In genomic region chr16:22880900-22881299, GRCm38 (mm10) we compare ENCODE assay signal across 13 mouse cellular contexts. TPM values are rescaled to one million over a fixed set of nuclear protein-coding genes. Genes with fewer than 3 reads are reported as not detected.
DNase-seq lines count a peak whose midpoint lies in the region; ATAC-seq lines count a peak whose summit lies in the region.
"Had no signal": no experiment of that assay in that cellular context is flagged by ENCODE, and none has a peak within 500 bp of the region (broad histone marks: within the 10 kb centered on the region; RNA-seq: fewer than 3 reads in every experiment).

No protein-coding gene starts in this region.

- ATAC-seq in kidney, embryonic 15.5 days (replicated peaks; ENCODE audit: low FRiP score): 0 out of 2 replicates have a peak, but pooled peaks have one; percentile 22
- peak; percentile 59 for ATAC-seq in embryonic facial prominence, embryonic 12.5 days (ENCODE audit: insufficient number of reproducible peaks, insufficient read depth, low FRiP score, low TSS enrichment)
- no peak for ATAC-seq in liver, embryonic 15.5 days (ENCODE audit: insufficient read depth)
- ATAC-seq in megakaryocyte-erythroid progenitor cell, adult 5-6 weeks (replicated peaks; ENCODE audit: low FRiP score, low TSS enrichment, poor library complexity, severe bottlenecking): no peak

- no peak for DNase-seq in kidney, adult 8-10 months
- peak; percentile 82 for DNase-seq in adipocyte (ENCODE audit: low spot score)
- no peak for DNase-seq in gastrocnemius, postnatal 36 days

- H3K9ac ChIP-seq in kidney, embryonic 15.5 days: no peak overlapping the region
- no peak overlapping the region for H3K9ac ChIP-seq in embryonic facial prominence, embryonic 12.5 days
- H3K9ac ChIP-seq in liver, embryonic 15.5 days: no peak overlapping the region
- H3K9ac ChIP-seq: hindbrain, embryonic 15.5 days had no signal

- H3K4me3 ChIP-seq in kidney, embryonic 15.5 days (replicated peaks): no peak overlapping the region
- H3K4me3 ChIP-seq in embryonic facial prominence, embryonic 12.5 days: no peak overlapping the region
- H3K4me3 ChIP-seq in liver, embryonic 15.5 days (replicated peaks): no peak overlapping the region
- H3K4me3 ChIP-seq: erythroblast, embryonic 14.5 days; hindbrain, embryonic 15.5 days had no signal

- intact Hi-C loops in gastrocnemius, postnatal 36 days (cut with DNase I): no loop called here

- H3K27me3 ChIP-seq in kidney, embryonic 15.5 days: no peaks in the 10 kb centered on the region
- H3K27me3 ChIP-seq in embryonic facial prominence, embryonic 12.5 days: 0 out of 2 replicates have a peak, but pooled peaks cover 6% of the 10 kb centered on the region
- H3K27me3 ChIP-seq in liver, embryonic 15.5 days: no peaks in the 10 kb centered on the region
- H3K27me3 ChIP-seq: hindbrain, embryonic 15.5 days had no signal

- WGBS in kidney, embryonic 15.5 days: 9% methylated on average over 6 of the region's 6 CpGs
- WGBS in embryonic facial prominence, embryonic 12.5 days: 0% methylated on average over 6 of the region's 6 CpGs
- WGBS in liver, embryonic 15.5 days (ENCODE audit: insufficient replicate concordance): 33% methylated on average over 6 of the region's 6 CpGs

- no peaks in the 10 kb centered on the region for H3K36me3 ChIP-seq in kidney, embryonic 15.5 days
- H3K36me3 ChIP-seq in embryonic facial prominence, embryonic 12.5 days: no peaks in the 10 kb centered on the region
- H3K36me3 ChIP-seq in liver, embryonic 15.5 days (replicated peaks): no peaks in the 10 kb centered on the region
- H3K36me3 ChIP-seq: hindbrain, embryonic 15.5 days had no signal

- H3K4me1 ChIP-seq in kidney, embryonic 15.5 days: peaks cover 16% of the 10 kb centered on the region
- H3K4me1 ChIP-seq in embryonic facial prominence, embryonic 12.5 days: peaks cover 14% of the 10 kb centered on the region
- peaks cover 23% of the 10 kb centered on the region for H3K4me1 ChIP-seq in liver, embryonic 15.5 days (replicated peaks)
- H3K4me1 ChIP-seq: hindbrain, embryonic 15.5 days had no signal

- H3K27ac ChIP-seq in kidney, embryonic 15.5 days: peak overlapping the region; percentile 19; the same call in 1 of the 2 replicates
- 0 out of 2 replicates have a peak overlapping the region, but pooled peaks have one; percentile 32 for H3K27ac ChIP-seq in embryonic facial prominence, embryonic 12.5 days
- H3K27ac ChIP-seq in liver, embryonic 15.5 days (replicated peaks): peak overlapping the region; percentile 69
- H3K27ac ChIP-seq: hindbrain, embryonic 15.5 days had no signal

- no peak overlapping the region for H3K4me2 ChIP-seq in kidney, embryonic 15.5 days
- H3K4me2 ChIP-seq in embryonic facial prominence, embryonic 12.5 days (replicated peaks): no peak overlapping the region
- no peak overlapping the region for H3K4me2 ChIP-seq in liver, embryonic 15.5 days
- H3K4me2 ChIP-seq: hindbrain, embryonic 15.5 days had no signal

- no peaks in the 10 kb centered on the region for H3K9me3 ChIP-seq in kidney, embryonic 15.5 days (replicated peaks)
- no peaks in the 10 kb centered on the region for H3K9me3 ChIP-seq in embryonic facial prominence, embryonic 12.5 days
- no peaks in the 10 kb centered on the region for H3K9me3 ChIP-seq in liver, embryonic 15.5 days (replicated peaks)
- H3K9me3 ChIP-seq: hindbrain, embryonic 15.5 days had no signal

RNA-seq across cellular contexts. Expression of gene Ahsg, which starts 10.2 kb away (rescaled TPM):
- polyA plus RNA-seq in kidney, embryonic 15.5 days (2015; fragmentation: Nextera tagmentation; extraction: Ambion mirVana): 10.8 and 32.4 TPM in 2 replicates
- polyA plus RNA-seq in embryonic facial prominence, embryonic 12.5 days (2016; fragmentation: Nextera tagmentation; extraction: Ambion mirVana): not detected in 2 replicates
- 2,676 and 4,109 TPM in 2 replicates for polyA plus RNA-seq in liver, embryonic 15.5 days (2015; fragmentation: Nextera tagmentation; extraction: Ambion mirVana)
- not detected in 2 replicates for total RNA-seq in megakaryocyte-erythroid progenitor cell, adult 5-6 weeks (2014; fragmentation: Nextera tagmentation)
- total RNA-seq in megakaryocyte-erythroid progenitor cell, adult 5-6 weeks (2017): not detected in 2 replicates
- total RNA-seq in gastrocnemius, postnatal 36 days (2021): under 1 TPM in 1 of 2 experiments, not detected in 1; 0.97 TPM
- total RNA-seq: layer of hippocampus, adult 18-20 months had no signal
- polyA plus RNA-seq: thymus, postnatal 0 days had no signal

RNA-seq across cellular contexts. Expression of gene Dnajb11, which starts 23.3 kb away (rescaled TPM):
- 118 and 124 TPM in 2 replicates for polyA plus RNA-seq in kidney, embryonic 15.5 days (2015; fragmentation: Nextera tagmentation; extraction: Ambion mirVana)
- polyA plus RNA-seq in embryonic facial prominence, embryonic 12.5 days (2016; fragmentation: Nextera tagmentation; extraction: Ambion mirVana): 97.9 and 102 TPM in 2 replicates
- 58.3 and 60.7 TPM in 2 replicates for polyA plus RNA-seq in liver, embryonic 15.5 days (2015; fragmentation: Nextera tagmentation; extraction: Ambion mirVana)
- total RNA-seq in megakaryocyte-erythroid progenitor cell, adult 5-6 weeks (2014; fragmentation: Nextera tagmentation): 43.2 and 49.9 TPM in 2 replicates
- 90.1 and 101 TPM in 2 replicates for total RNA-seq in megakaryocyte-erythroid progenitor cell, adult 5-6 weeks (2017)
- 10 to 100 TPM; 36.3 to 36.7 TPM for total RNA-seq in gastrocnemius, postnatal 36 days (2021)

RNA-seq across cellular contexts. Expression of gene Tbccd1, which starts 23.4 kb away (rescaled TPM):
- 33.3 and 34.7 TPM in 2 replicates for polyA plus RNA-seq in kidney, embryonic 15.5 days (2015; fragmentation: Nextera tagmentation; extraction: Ambion mirVana)
- 33.8 and 35.2 TPM in 2 replicates for polyA plus RNA-seq in embryonic facial prominence, embryonic 12.5 days (2016; fragmentation: Nextera tagmentation; extraction: Ambion mirVana)
- polyA plus RNA-seq in liver, embryonic 15.5 days (2015; fragmentation: Nextera tagmentation; extraction: Ambion mirVana): 22.9 and 27.6 TPM in 2 replicates
- 53.3 and 72.6 TPM in 2 replicates for total RNA-seq in megakaryocyte-erythroid progenitor cell, adult 5-6 weeks (2014; fragmentation: Nextera tagmentation)
- total RNA-seq in megakaryocyte-erythroid progenitor cell, adult 5-6 weeks (2017): 39.7 and 52.5 TPM in 2 replicates
- 1 to 10 TPM; 4.5 to 6.4 TPM for total RNA-seq in gastrocnemius, postnatal 36 days (2021)

RNA-seq across cellular contexts. Expression of gene Fetub, which starts 37.2 kb away (rescaled TPM):
- polyA plus RNA-seq in kidney, embryonic 15.5 days (2015; fragmentation: Nextera tagmentation; extraction: Ambion mirVana): 0.29 and 0.54 TPM in 2 replicates
- polyA plus RNA-seq in embryonic facial prominence, embryonic 12.5 days (2016; fragmentation: Nextera tagmentation; extraction: Ambion mirVana): not detected in 2 replicates
- 7.3 and 12.9 TPM in 2 replicates for polyA plus RNA-seq in liver, embryonic 15.5 days (2015; fragmentation: Nextera tagmentation; extraction: Ambion mirVana)
- total RNA-seq in megakaryocyte-erythroid progenitor cell, adult 5-6 weeks (2014; fragmentation: Nextera tagmentation): not detected in 2 replicates
- total RNA-seq in megakaryocyte-erythroid progenitor cell, adult 5-6 weeks (2017): not detected in 2 replicates
- total RNA-seq in gastrocnemius, postnatal 36 days (2021): under 1 TPM in 1 of 2 experiments, not detected in 1; 0.18 TPM
- polyA plus RNA-seq: erythroblast, embryonic 14.5 days; hindbrain, embryonic 15.5 days; lung, embryonic 16.5 days; spleen, adult 2 months had no signal

Comparison
In these comparisons a context has a peak if more than half of its experiments do, and no peak if none do; other contexts are left out.
1. ATAC-seq: peak in kidney, embryonic 15.5 days (single experiment) and embryonic facial prominence, embryonic 12.5 days (single experiment); none in liver, embryonic 15.5 days (single experiment) and megakaryocyte-erythroid progenitor cell, adult 5-6 weeks (single experiment).
2. H3K27ac ChIP-seq: peak in every context shown above with its lines; median percentile 69 in liver, embryonic 15.5 days; 32 in embryonic facial prominence, embryonic 12.5 days; 19 in kidney, embryonic 15.5 days.
3. RNA of gene Ahsg, which starts 10.2 kb away (polyA plus RNA-seq): 2,676 to 4,109 TPM in liver, embryonic 15.5 days; 10.8 to 32.4 TPM in kidney, embryonic 15.5 days and not detected in embryonic facial prominence, embryonic 12.5 days; every median in the first group is over 10 times any median in the second.